Mouse (Mus musculus) stomach, postnatal 0 days (tissue): Measurements from ENCODE around the gene Gjc1.

Experiments used
- CTCF ChIP-seq: IDR thresholded peaks from 2 replicates; pipeline ENCODE4 v1.5.1; 2016; ENCODE audit warnings: antibody characterized with exemption, low read depth, mild to moderate bottlenecking, moderate library complexity
- EP300 ChIP-seq: optimal IDR thresholded peaks from 2 replicates; pipeline ENCODE3; 2016; ENCODE audit warnings: antibody characterized with exemption

- TF ChIP-seq EP300 = no peak
- TF ChIP-seq CTCF = no peak
Observed at GRCm38 (mm10) chr11:102778597-102778996, 40.9 kb downstream of the Gjc1 start.
